1 mouse cellular context compared by ENCODE assay signal in the genomic region with DNA sequence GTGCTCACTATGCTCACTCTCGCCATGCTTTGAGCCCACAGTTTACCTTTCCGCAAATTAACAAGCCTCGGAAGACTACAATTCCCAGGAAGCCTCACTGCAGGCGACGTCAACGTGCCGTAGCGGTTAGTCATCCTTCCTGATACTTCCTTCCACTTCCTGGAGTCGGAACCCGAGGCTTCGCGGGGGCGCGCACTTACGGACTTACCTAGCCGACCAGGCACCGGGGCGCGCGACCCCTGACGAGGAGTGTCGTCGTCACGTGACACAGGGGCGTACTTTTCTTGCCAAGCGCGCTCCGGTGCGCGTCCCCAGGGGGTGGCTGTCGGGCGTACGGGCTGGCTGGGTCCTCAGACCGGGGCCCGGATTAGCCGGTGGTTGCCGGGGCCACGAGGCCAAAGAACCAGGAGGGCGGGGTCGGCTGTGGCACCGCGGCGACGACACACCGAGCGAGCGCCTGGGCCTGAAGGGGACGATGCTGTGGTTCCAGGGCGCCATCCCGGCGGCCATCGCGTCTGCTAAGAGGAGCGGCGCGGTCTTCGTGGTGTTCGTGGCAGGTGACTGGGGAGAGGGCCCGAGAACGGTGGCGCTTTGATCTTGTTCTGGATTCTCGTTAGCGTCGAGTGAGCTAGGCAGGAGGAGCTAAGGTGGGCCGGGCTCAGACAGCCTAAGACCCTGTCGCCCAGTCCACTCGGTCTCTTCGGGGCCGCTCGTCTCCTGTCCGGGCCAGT.
TF ChIP-seq lines count a peak whose summit lies in the region.

No protein-coding gene starts in this region.

TF ChIP-seq in MEL, 35 proteins besides CTCF, POLR2A, EP300 and RAD21 (continued from another document):
- TF ChIP-seq MAZ (IDR thresholded peaks at IDR 0.05; ENCODE audit: low read depth, low read length) = 0 out of 2 replicates have a peak, but pooled peaks have one; percentile 41
- peak; percentile 86 for TF ChIP-seq MYC (IDR thresholded peaks at IDR 0.05; ENCODE audit: low read depth, low read length)
- TF ChIP-seq GATA1 (IDR thresholded peaks at IDR 0.05; ENCODE audit: low read depth, low read length) = no peak
- peak; percentile 59 for TF ChIP-seq TBP (IDR thresholded peaks at IDR 0.05; ENCODE audit: low read depth, low read length)
- TF ChIP-seq POLR2AphosphoS2 (IDR thresholded peaks at IDR 0.05; ENCODE audit: low read length) = peak; percentile 81
- TF ChIP-seq HCFC1 (IDR thresholded peaks at IDR 0.05; ENCODE audit: low read depth, low read length) = peak; percentile 100
- TF ChIP-seq E2F4 (IDR thresholded peaks at IDR 0.05; ENCODE audit: borderline replicate concordance, low read depth, low read length) = no peak
- no peak for TF ChIP-seq MAFK (IDR thresholded peaks at IDR 0.05; ENCODE audit: borderline replicate concordance, low read depth, low read length)
- peak; percentile 73; the same call in 1 of the 2 replicates for TF ChIP-seq MYB (IDR thresholded peaks at IDR 0.05; ENCODE audit: low read depth, low read length)
- TF ChIP-seq TAL1 (IDR thresholded peaks at IDR 0.05; ENCODE audit: low read length) = no peak
- TF ChIP-seq USF1 (IDR thresholded peaks at IDR 0.05; ENCODE audit: low read depth, low read length) = peak; percentile 99
- peak; percentile 88; the same call in 1 of the 2 replicates for TF ChIP-seq MAX (IDR thresholded peaks at IDR 0.05; ENCODE audit: low read length)
- peak; percentile 97 for TF ChIP-seq SIN3A (IDR thresholded peaks at IDR 0.05; ENCODE audit: low read length)
- TF ChIP-seq RCOR1 (IDR thresholded peaks at IDR 0.05; ENCODE audit: low read depth, low read length) = no peak
- TF ChIP-seq ZKSCAN1 (IDR thresholded peaks at IDR 0.05; ENCODE audit: low read depth, low read length) = no peak
TF ChIP-seq in MEL: peak in this region for 20.
